Mouse (Mus musculus): ENCODE measurements around the gene Xirp1. TPM values are rescaled to one million over a fixed set of nuclear protein-coding genes. Genes with fewer than 3 reads are reported as not detected.

The Xirp1 gene
- polyA plus RNA-seq (2015; fragmentation: Nextera tagmentation; extraction: Ambion mirVana), result 0.06 and 0.17 TPM in 2 replicates

DNA sequence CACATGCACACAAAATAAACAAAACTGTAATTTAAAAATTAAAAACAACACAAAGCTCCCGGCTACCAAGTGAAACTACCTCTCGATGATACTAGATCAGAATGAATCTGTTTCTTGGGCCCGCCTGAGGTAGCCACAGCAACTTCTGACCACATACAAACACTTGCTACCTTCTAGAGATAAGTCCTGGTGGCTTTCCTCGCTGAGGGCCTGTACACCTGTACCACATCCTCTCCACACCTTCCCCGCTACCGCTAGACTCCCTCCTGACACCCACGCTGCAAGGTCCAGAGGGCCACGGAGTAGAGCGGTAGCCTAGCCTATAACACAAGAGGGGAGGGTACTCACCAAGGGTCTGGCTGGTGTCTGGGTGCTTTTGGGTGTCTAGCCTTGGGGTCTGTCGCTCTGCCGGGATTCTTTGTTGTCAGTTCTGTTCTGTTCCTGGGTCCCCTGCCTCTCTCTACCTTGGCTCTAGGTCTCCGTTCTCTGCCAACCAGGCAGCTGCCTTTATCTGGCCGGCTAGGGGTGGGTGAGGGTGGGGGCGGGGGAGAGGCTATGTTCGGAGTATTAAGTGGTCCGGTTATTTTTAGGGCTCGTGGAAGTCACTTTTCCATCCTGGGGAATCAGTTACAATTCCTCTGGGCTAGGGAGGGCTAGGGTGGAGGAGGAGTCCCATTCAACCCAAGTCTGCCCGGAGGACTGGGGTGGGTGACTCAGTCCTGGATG is at the start of gene Xirp1:
Gene Xirp1, minus strand, starts transcription at position 513 of the 726 bp plus-strand sequence.
- peaks cover 9% of the 10 kb centered on the region for H3K4me1 ChIP-seq (replicated peaks)
- 88% methylated on average over 18 of the region's 18 CpGs for WGBS
- ATAC-seq (ENCODE audit: low read depth), result no peak
- H3K9me3 ChIP-seq, result no peaks in the 10 kb centered on the region
- H3K27ac ChIP-seq (replicated peaks), result no peak within 1 kb of the TSS
- no peak within 1 kb of the TSS for H3K4me2 ChIP-seq
- H3K9ac ChIP-seq, result no peak within 1 kb of the TSS
- H3K36me3 ChIP-seq, result no peaks in the 10 kb centered on the region
- H3K4me3 ChIP-seq, result no peak within 1 kb of the TSS
- no peaks in the 10 kb centered on the region for H3K27me3 ChIP-seq

DNA sequence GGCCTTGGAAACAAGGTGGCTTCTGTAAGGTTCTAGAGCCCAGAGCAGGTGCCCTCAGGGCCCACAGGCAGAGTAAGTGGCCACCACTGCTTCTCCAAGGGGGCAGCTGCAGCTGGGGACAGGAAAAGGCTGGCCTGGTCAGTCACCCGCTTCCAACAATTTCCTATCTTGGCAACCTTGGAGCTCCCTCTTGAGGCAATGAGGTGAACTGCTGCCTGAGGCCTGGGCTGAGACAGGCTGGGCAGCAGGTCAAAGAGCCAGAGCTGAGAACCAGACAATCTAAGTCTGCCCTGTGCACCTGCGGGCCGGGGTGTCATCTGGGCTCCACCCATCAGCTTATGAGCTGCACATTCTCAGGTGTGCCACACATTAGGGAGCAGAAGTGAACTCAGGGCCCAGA is 49.8 kb upstream of the Xirp1 start:
- no peaks in the 10 kb centered on the region for H3K36me3 ChIP-seq
- H3K4me1 ChIP-seq (replicated peaks), result no peaks in the 10 kb centered on the region
- H3K4me2 ChIP-seq, result no peak overlapping the region
- H3K4me3 ChIP-seq, result no peak overlapping the region
- no peak overlapping the region for H3K9ac ChIP-seq
- ATAC-seq (ENCODE audit: low read depth), result no peak; the same call in 1 of the 2 replicates
- no peaks in the 10 kb centered on the region for H3K27me3 ChIP-seq
- WGBS, result 23% methylated on average over 3 of the region's 3 CpGs
- no peak overlapping the region for H3K27ac ChIP-seq (replicated peaks)
- H3K9me3 ChIP-seq, result no peaks in the 10 kb centered on the region

DNA sequence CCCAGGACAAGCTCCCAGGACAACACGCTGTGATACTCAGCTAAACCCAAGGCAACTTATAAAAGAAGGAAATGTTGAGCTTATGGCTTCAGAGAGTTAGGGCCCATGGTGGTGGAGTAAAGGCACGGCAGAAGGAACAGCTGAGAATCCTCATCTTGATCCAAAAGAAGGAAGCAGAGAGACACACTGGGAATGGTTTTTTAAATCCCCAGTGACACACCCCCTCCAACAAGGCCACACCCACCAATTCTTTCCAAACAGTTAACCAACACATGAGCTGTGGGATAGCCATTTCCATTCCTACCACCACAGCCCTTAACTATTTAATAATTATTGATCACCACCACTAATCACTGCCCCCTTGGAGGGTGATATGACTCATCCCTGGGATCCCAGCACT is 47.9 kb upstream of the Xirp1 start:
- H3K27me3 ChIP-seq, result no peaks in the 10 kb centered on the region
- H3K4me3 ChIP-seq, result no peak overlapping the region
- no peak overlapping the region for H3K9ac ChIP-seq
- no peaks in the 10 kb centered on the region for H3K9me3 ChIP-seq
- no peak overlapping the region for H3K27ac ChIP-seq (replicated peaks)
- H3K4me2 ChIP-seq, result no peak overlapping the region
- no peak for ATAC-seq (ENCODE audit: low read depth)
- no peaks in the 10 kb centered on the region for H3K4me1 ChIP-seq (replicated peaks)
- no peaks in the 10 kb centered on the region for H3K36me3 ChIP-seq
- 75% methylated on average over 2 of the region's 2 CpGs for WGBS

DNA sequence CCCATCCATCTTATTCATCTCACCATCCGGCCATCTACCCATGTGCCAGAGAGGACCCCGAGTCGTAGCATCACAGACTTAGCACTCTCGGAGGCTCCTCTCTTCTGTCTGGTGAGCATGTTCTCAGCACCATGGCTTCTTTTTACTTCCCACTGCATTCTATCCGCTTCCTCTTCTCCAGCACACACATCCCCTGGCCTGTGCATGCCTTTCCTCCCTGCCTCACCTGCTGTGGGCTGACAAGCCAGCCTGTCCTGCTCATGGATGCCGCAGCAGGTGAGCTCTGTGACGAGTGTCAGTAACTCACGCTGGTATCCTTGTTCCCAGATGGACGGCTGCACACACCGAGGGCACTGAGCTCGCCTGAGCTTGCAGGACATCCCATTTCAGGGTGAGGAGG is 46.4 kb upstream of the Xirp1 start, which contains the start of gene Cx3cr1:
Gene Cx3cr1, minus strand, starts transcription at position 101 of the 400 bp plus-strand sequence.
- Histone ChIP-seq H3K27me3 (no peaks in the 10 kb centered on the region), H3K9me3 (no peaks in the 10 kb centered on the region), H3K36me3 (no peaks in the 10 kb centered on the region), H3K9ac (no peak within 1 kb of the TSS), H3K27ac (replicated peaks) (no peak within 1 kb of the TSS), H3K4me2 (no peak within 1 kb of the TSS), H3K4me3 (no peak within 1 kb of the TSS), H3K4me1 (replicated peaks) (no peaks in the 10 kb centered on the region)
- no peak for ATAC-seq (ENCODE audit: low read depth)
- WGBS, result 87% methylated on average over 11 of the region's 11 CpGs

DNA sequence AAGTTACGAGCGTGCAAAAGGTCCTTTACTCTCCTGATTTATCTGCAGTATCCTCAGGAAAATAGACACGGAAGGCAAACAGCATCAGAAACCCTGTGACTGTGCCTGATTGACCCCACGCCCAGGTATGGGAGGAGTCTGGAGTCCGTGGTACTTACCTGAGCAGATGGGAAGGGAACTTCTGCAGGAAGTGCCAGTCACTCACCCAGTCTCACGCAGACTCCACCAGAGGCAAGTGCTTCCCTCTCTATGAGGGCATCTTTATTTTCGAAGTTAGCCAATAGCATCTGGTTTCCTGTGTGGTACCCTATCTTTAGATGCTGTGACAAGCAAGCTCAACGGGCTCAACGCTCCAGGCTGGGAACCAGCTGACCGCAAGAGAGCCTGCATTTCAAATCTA is 44.6 kb upstream of the Xirp1 start:
- Histone ChIP-seq H3K9ac (no peak overlapping the region), H3K4me1 (replicated peaks) (no peaks in the 10 kb centered on the region), H3K4me2 (no peak overlapping the region), H3K4me3 (no peak overlapping the region), H3K36me3 (no peaks in the 10 kb centered on the region), H3K9me3 (no peaks in the 10 kb centered on the region), H3K27ac (replicated peaks) (no peak overlapping the region), H3K27me3 (no peaks in the 10 kb centered on the region)
- WGBS, result 71% methylated on average over 10 of the region's 10 CpGs
- no peak for ATAC-seq (ENCODE audit: low read depth)

DNA sequence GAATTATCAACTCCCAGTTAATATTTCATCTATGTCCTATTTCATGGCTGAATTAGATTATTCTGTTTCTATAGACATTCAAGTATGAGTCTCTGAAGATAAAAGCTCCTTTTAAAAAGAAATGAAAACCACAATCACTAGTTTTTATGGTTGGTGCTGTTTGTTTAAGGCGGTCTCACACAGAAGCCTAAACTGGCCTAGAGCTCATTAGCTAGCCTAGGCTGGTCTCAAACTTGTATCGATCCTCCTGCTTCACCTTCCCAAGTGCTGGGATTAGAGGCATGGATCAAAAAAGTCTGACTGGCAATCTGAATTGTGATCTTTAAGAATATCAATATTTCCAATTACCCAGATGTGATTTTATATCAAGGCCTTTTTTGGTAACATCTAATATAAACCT is 44.2 kb upstream of the Xirp1 start:
- no peak overlapping the region for H3K9ac ChIP-seq
- 90% methylated on average over 2 of the region's 2 CpGs for WGBS
- no peak overlapping the region for H3K4me2 ChIP-seq
- H3K27me3 ChIP-seq, result no peaks in the 10 kb centered on the region
- no peak overlapping the region for H3K4me3 ChIP-seq
- no peaks in the 10 kb centered on the region for H3K9me3 ChIP-seq
- H3K36me3 ChIP-seq, result no peaks in the 10 kb centered on the region
- no peak overlapping the region for H3K27ac ChIP-seq (replicated peaks)
- no peaks in the 10 kb centered on the region for H3K4me1 ChIP-seq (replicated peaks)
- no peak for ATAC-seq (ENCODE audit: low read depth)

DNA sequence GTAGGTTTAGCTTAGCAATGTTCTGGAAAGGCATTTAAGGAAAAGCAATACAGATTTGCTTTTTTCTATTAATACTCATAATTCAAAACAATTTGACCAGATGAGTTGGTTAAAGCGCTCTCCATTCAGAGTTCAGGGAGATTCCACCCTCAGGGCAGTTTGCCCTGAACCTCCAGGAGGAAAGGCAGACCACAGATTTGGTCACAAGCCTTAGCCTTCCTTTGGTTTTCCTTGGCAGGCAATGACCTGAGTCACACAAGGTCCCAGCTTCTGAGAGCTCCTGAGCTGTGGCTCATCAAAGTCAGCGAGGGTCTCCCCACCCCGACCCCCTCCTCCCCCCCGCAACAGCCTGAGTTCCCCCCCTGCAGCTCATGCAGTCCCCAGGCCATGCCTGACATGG is 40.9 kb upstream of the Xirp1 start:
- Histone ChIP-seq H3K4me3 (no peak overlapping the region), H3K36me3 (no peaks in the 10 kb centered on the region), H3K9me3 (no peaks in the 10 kb centered on the region), H3K4me2 (no peak overlapping the region), H3K9ac (no peak overlapping the region), H3K27me3 (no peaks in the 10 kb centered on the region), H3K27ac (replicated peaks) (no peak overlapping the region), H3K4me1 (replicated peaks) (no peaks in the 10 kb centered on the region)
- no peak for ATAC-seq (ENCODE audit: low read depth)
- WGBS, result 94% methylated on average over 4 of the region's 4 CpGs

DNA sequence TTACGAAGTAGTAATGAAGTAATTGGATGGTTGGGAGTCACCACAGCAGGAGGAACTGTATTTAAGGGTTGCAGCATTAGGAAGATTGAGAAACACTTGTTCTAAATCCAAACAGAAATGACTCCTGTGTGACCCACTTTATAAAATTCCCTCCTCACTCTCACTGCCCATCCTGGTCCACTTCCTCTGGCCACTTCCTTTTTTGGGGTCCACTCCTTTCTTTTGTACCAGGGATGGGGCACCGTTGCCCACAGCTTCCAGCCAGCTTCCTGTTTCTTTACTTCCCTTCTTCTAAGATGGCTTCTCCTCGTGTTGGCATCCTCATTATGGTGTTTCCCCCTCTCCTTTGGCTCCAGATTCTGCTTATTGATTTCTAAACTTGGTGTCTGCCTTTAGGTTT is 35.3 kb upstream of the Xirp1 start:
- H3K27me3 ChIP-seq, result no peaks in the 10 kb centered on the region
- no peak overlapping the region for H3K27ac ChIP-seq (replicated peaks)
- H3K4me1 ChIP-seq (replicated peaks), result 0 out of 2 replicates have a peak, but pooled peaks cover 3% of the 10 kb centered on the region
- H3K9me3 ChIP-seq, result no peaks in the 10 kb centered on the region
- 74% methylated on average over 3 of the region's 3 CpGs for WGBS
- H3K4me2 ChIP-seq, result no peak overlapping the region
- no peaks in the 10 kb centered on the region for H3K36me3 ChIP-seq
- no peak for ATAC-seq (ENCODE audit: low read depth)
- H3K9ac ChIP-seq, result no peak overlapping the region
- no peak overlapping the region for H3K4me3 ChIP-seq

DNA sequence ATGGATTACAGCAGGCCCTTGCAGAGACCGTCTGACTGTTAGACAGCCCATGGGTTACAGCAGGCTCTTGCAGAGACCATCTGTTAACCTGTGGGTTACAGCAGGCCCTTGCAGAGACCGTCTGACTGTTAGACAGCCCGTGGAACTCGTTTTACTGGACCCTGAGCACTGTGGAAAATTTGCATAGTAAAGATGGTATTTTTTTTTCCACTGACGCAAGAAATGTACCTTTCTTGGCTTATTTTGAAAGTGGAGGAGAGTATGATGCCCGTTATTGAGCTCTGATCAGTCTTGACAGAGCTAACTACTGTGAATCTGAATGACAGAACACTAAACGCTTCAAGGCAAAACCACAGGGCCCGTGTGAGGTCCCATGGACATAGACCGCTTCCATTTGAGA is 32.8 kb upstream of the Xirp1 start:
- no peaks in the 10 kb centered on the region for H3K9me3 ChIP-seq
- H3K27me3 ChIP-seq, result no peaks in the 10 kb centered on the region
- no peak overlapping the region for H3K4me2 ChIP-seq
- 0 out of 2 replicates have a peak, but pooled peaks cover 3% of the 10 kb centered on the region for H3K4me1 ChIP-seq (replicated peaks)
- no peak overlapping the region for H3K4me3 ChIP-seq
- no peak overlapping the region for H3K27ac ChIP-seq (replicated peaks)
- WGBS, result 82% methylated on average over 9 of the region's 9 CpGs
- no peak for ATAC-seq (ENCODE audit: low read depth)
- no peaks in the 10 kb centered on the region for H3K36me3 ChIP-seq
- no peak overlapping the region for H3K9ac ChIP-seq

DNA sequence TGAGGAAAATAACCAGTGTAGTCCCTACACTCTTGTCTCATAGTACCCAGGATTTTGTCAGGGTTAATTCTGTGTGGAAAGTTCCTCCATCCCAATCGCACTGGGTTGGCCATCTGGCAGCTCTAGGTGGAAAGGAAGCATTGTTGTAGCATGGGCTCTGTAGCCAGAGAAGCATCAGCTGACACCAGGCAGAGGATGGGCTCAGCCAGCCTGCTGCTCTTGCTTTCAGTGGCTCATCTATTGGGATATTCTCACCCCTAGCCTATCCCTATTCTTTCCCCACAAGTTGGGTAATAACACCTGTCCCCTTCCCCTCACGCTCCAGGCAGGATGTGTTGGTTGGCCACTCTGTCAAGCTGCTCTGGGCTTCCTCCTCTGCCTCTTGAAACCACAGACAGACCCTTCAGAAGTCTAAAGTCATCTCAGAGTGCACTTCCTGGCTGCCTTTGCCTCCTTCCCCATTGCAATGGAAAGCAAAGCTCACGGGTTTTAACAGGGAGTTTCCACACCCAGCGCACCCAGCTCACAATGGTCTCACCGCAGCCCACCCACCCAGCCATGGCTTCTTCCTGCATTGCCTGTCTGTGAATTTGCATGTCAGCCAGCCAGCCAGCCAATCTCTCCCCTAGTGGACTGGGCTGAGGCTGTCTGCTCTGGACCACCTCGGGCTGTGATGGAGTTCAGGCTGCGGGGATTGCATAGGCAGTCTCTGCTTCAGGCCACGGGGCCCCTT is 31.3 kb upstream of the Xirp1 start:
- H3K36me3 ChIP-seq, result no peaks in the 10 kb centered on the region
- no peak overlapping the region for H3K4me3 ChIP-seq
- no peak overlapping the region for H3K27ac ChIP-seq (replicated peaks)
- 49% methylated on average over 8 of the region's 8 CpGs for WGBS
- H3K9ac ChIP-seq, result no peak overlapping the region
- H3K4me1 ChIP-seq (replicated peaks), result 0 out of 2 replicates have a peak, but pooled peaks cover 3% of the 10 kb centered on the region
- no peaks in the 10 kb centered on the region for H3K27me3 ChIP-seq
- H3K4me2 ChIP-seq, result no peak overlapping the region
- no peaks in the 10 kb centered on the region for H3K9me3 ChIP-seq
- no peak for ATAC-seq (ENCODE audit: low read depth)

DNA sequence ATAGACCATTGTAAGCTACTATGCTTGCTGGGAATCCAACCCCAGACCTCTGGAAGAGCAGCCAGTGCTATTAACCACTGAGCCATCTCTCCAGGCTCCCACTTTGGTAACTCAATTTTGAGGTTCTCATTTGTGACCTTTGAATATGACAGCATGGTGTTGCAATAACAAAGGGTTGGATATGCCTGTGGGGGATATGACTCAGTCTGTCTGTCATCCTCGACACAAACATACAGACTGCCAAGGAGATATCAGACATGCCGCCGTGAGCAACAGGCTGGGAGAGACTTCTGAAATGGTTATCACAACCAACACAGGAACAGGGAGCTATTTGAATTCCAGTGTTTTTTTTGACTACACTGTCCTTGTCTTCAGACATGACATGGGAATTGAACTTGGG is 26.0 kb upstream of the Xirp1 start:
- Histone ChIP-seq H3K9ac (no peak overlapping the region), H3K4me3 (no peak overlapping the region), H3K27me3 (no peaks in the 10 kb centered on the region), H3K4me2 (no peak overlapping the region), H3K9me3 (no peaks in the 10 kb centered on the region), H3K36me3 (no peaks in the 10 kb centered on the region), H3K27ac (replicated peaks) (no peak overlapping the region), H3K4me1 (replicated peaks) (no peaks in the 10 kb centered on the region)
- 79% methylated on average over 3 of the region's 3 CpGs for WGBS
- ATAC-seq (ENCODE audit: low read depth), result no peak

DNA sequence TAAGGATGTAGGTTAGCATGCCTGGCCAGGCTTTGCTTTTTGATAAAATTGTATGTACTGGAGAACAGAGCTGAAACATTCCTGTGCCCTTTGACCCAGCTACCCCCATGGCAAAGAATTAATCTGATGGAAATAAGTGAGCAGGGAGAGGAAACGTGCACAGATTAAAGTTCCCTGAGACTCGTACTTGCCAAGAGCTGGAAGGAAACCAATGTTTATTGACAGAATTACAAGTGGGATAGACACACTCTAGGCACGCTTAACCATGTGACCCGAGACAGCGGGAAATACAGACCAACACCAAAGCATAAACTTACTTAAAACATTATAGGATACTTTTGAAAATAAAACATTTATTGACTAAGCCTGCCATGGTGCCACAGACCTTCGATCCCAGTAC is 25.1 kb upstream of the Xirp1 start:
- Histone ChIP-seq H3K27ac (replicated peaks) (no peak overlapping the region), H3K4me1 (replicated peaks) (no peaks in the 10 kb centered on the region), H3K9me3 (no peaks in the 10 kb centered on the region), H3K9ac (no peak overlapping the region), H3K27me3 (no peaks in the 10 kb centered on the region), H3K4me3 (no peak overlapping the region), H3K36me3 (no peaks in the 10 kb centered on the region), H3K4me2 (no peak overlapping the region)
- ATAC-seq (ENCODE audit: low read depth), result no peak
- WGBS, result 84% methylated on average over 6 of the region's 6 CpGs

Data from neural tube, embryonic 13.5 days (tissue).